Mouse (Mus musculus): ENCODE measurements around the gene Mink1.
A peak's percentile ranks its signal among the peaks of the same experiment; 100 is the strongest.

Mink1 gene

GRCm38 (mm10) chr11:70594253-70594989 lies 31.7 kb downstream of the Mink1 start:
- peak; percentile 64 for DNase-seq (ENCODE audit: low spot score)

- DNase-seq (ENCODE audit: low spot score) = peak; percentile 49
Measured at GRCm38 (mm10) chr11:70595638-70596037, 33.0 kb downstream of the Mink1 start.

GRCm38 (mm10) chr11:70596094-70596493 lies 33.4 kb downstream of the Mink1 start:
- DNase-seq (ENCODE audit: low spot score) = no peak

GRCm38 (mm10) chr11:70597301-70597700 lies 34.6 kb downstream of the Mink1 start:
- DNase-seq (ENCODE audit: low spot score) = no peak

GRCm38 (mm10) chr11:70598451-70598953 lies 35.8 kb downstream of the Mink1 start:
- DNase-seq (ENCODE audit: low spot score) = no peak

- DNase-seq (ENCODE audit: low spot score) = peak; percentile 80
Measured at GRCm38 (mm10) chr11:70605024-70605566, 42.4 kb downstream of the Mink1 start.

- DNase-seq (ENCODE audit: low spot score) = no peak
Measured at GRCm38 (mm10) chr11:70606717-70607116, 44.0 kb downstream of the Mink1 start.

- no peak for DNase-seq (ENCODE audit: low spot score)
Measured at GRCm38 (mm10) chr11:70607611-70608010, 44.9 kb downstream of the Mink1 start.

- DNase-seq (ENCODE audit: low spot score) = no peak
Measured at GRCm38 (mm10) chr11:70608381-70609066, 45.8 kb downstream of the Mink1 start.

GRCm38 (mm10) chr11:70610752-70611151 lies 48.1 kb downstream of the Mink1 start:
- DNase-seq (ENCODE audit: low spot score) = no peak

GRCm38 (mm10) chr11:70612505-70612904 lies 49.8 kb downstream of the Mink1 start:
- no peak for DNase-seq (ENCODE audit: low spot score)

GRCm38 (mm10) chr11:70615074-70615473 lies 52.4 kb downstream of the Mink1 start:
- DNase-seq (ENCODE audit: low spot score) = peak; percentile 81

GRCm38 (mm10) chr11:70615516-70616093 lies 52.9 kb downstream of the Mink1 start, which contains the start of gene 4930544D05Rik:
Gene 4930544D05Rik, plus strand, starts transcription at chr11:70615848.
- DNase-seq (ENCODE audit: low spot score) = no peak

GRCm38 (mm10) chr11:70619101-70619500 lies 56.4 kb downstream of the Mink1 start, which contains the start of gene Chrne:
Gene Chrne, minus strand, starts transcription at chr11:70619216.
- no peak for DNase-seq (ENCODE audit: low spot score)

- DNase-seq (ENCODE audit: low spot score) = no peak
Measured at GRCm38 (mm10) chr11:70621972-70622814, 59.5 kb downstream of the Mink1 start.

GRCm38 (mm10) chr11:70623053-70623742 lies 60.5 kb downstream of the Mink1 start:
- no peak for DNase-seq (ENCODE audit: low spot score)

GRCm38 (mm10) chr11:70625473-70625872 lies 62.8 kb downstream of the Mink1 start:
- DNase-seq (ENCODE audit: low spot score) = no peak

GRCm38 (mm10) chr11:70626877-70627276 lies 64.2 kb downstream of the Mink1 start:
- DNase-seq (ENCODE audit: low spot score) = no peak

- no peak for DNase-seq (ENCODE audit: low spot score)
Measured at GRCm38 (mm10) chr11:70628431-70628830, 65.8 kb downstream of the Mink1 start.

- no peak for DNase-seq (ENCODE audit: low spot score)
Measured at GRCm38 (mm10) chr11:70629557-70629956, 66.9 kb downstream of the Mink1 start.

GRCm38 (mm10) chr11:70630129-70630528 lies 67.4 kb downstream of the Mink1 start:
- DNase-seq (ENCODE audit: low spot score) = no peak

Measured in lung, postnatal 25 days (tissue).